Mouse (Mus musculus): Measurements from ENCODE around the gene Cmpk1.

Cmpk1 gene

DNA sequence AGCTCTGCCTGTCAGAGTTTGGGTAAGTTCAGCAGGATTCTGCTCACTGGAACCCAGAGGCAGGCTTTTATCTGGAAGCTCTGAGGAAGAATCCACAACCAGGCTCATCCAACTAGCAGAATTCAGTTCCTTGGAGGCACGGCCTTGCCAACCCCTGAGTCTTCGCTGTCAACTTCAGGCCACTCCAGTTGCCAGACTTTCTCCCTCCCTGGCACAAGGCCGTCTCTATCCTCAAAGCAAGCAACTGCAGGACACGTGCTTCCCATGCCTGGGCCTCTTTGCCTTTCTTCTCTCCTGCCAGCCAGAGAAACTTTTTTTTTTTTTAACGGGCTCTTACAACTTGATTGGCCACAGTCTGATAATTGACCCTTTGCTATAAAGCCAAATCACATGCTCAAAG, 42.0 kb downstream of the Cmpk1 start:
- no peak for DNase-seq (ENCODE audit: low read depth, low spot score)

DNA sequence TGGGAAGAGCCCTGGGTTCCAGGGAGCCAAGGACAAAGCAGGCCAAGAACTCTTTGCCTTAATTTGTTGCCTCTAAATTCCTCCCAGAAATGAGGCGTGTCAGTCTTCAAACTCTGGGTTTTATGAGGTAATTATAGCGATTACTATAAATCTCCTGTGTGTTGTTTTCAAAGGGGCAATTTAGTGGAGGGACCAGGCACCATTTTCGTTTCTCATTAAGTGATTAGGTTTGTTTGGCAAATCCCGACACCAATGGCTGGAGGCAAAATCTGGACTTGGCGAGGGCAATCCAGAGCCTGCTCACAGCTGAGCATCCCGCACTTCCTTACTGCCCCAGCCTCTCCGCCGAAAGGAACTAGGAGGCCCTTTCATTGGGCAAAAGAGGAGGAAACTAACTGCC, 44.5 kb downstream of the Cmpk1 start:
- no peak for DNase-seq (ENCODE audit: low read depth, low spot score)

DNA sequence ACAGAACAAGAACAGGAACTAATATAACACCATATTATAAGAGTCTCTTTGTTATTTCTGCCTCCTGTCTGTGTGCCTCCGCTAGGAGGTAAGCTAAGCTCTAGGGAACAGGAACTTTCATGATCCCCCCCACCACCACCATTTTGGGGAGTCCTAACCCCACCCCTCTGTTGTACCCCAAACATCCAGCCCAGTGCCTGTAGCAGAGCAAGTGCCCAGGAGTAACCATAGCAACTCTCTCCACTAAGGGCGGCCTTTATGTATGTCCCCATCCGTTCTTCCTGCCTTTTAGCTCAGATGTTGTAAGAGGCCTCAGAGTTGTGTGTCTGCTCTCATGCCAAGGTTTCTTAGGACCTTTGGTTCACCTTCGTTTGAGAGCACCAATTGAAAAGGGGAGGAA, 44.9 kb downstream of the Cmpk1 start:
- no peak for DNase-seq (ENCODE audit: low read depth, low spot score)

DNA sequence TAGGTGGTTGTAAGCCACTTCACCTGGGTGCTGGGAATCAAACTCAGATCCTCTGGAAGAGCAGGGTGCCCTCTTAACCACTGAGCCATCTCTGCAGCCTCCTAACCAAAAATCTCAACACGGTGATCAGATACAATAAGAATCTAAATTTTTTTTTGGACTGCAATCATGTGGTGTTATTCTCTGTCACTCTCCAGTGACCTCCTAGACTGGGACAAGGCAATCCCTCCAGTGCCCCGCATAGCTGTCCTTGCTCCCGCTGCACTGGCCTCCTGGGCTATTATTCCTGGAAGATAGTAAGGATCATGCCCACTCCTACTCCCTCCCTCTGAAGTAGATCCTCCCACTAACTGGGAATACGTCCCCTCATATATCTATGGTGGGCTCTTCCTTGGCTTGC, 45.7 kb downstream of the Cmpk1 start:
- no peak for DNase-seq (ENCODE audit: low read depth, low spot score)

DNA sequence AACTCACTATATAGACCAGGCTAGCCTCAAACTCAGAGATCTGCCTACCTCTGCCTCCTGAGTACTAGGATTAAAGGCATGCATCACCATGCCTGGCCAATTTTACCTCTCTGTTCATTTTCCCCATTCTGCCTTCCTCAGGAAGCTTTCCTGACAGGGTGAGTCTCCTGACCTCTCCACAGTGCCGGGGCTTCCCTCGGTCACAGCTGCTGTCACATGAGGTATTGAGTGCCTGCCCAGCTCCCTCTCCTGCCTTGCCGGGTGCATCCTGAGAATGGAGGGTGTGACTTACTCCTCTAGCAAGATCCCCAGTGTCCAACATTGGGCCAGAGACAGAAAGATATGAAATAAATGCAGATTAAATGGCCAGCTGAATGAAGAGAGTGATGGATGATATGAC, 48.8 kb downstream of the Cmpk1 start:
- no peak for DNase-seq (ENCODE audit: low read depth, low spot score)

DNA sequence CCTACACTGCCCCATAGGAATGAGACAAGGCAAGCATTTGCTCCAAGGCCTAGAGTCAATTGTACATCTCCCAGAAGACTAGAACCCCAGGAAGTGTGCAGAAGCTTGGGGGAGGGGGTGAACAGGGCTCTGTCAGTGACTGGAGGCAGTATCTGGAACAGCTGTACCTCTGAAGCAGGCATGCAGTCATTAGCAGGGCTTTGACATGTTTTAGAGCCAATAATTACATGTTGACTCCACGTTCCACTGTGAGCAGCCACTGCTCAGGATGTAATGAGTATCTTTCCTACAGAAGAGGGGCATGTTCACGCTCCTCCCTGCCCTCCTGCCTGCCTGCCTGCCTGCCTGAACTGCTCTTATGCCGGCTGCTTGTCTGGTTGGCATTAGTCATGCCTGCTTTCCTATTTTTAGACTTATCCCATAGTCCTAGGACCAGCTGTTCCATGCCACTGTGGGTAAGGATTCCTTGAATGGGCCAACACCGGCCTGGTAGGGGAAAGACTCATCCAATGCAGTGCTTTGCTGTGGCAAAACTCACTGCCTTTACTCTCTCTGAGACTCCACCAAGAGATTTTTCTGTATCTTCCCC, 49.5 kb downstream of the Cmpk1 start:
- DNase-seq (ENCODE audit: low read depth, low spot score), result no peak

DNA sequence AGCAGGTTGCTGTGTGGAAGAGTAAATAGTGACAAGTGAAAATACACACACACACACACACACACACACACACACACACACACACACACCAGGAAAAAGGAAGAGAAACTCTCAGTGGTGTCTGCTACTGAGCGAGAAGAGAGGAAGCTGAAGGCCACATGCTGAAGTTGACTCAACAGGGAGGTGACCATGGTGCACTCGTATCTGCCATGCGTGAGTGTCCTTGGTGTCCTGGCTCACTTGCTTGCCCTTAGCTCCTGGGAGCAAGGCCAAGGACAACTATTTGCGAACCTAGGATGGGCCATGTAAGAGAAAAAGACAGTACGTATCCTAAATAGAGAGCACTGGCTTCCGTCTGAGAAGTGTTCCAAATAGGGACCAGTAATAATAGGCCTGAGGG, 52.9 kb downstream of the Cmpk1 start:
- DNase-seq (ENCODE audit: low read depth, low spot score), result no peak

DNA sequence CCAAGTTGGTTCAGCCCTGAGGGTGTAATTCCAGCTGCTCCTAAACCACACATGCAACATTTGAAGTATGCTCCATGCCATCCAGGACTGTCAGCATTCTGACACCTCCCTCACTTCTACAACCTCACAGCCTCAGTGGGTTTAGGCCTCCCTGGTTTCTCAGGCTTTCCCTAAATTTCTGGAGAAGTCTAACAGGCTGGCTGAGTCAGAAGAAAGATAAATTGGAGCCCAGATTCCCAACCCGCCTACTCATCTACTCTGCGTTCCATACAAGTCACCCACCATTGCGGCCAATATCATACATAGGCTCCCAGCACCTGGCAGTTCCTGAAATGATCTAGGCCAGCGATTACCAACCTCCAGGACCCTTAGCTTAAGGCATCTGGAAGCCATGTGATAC, 54.3 kb downstream of the Cmpk1 start:
- no peak for DNase-seq (ENCODE audit: low read depth, low spot score)

DNA sequence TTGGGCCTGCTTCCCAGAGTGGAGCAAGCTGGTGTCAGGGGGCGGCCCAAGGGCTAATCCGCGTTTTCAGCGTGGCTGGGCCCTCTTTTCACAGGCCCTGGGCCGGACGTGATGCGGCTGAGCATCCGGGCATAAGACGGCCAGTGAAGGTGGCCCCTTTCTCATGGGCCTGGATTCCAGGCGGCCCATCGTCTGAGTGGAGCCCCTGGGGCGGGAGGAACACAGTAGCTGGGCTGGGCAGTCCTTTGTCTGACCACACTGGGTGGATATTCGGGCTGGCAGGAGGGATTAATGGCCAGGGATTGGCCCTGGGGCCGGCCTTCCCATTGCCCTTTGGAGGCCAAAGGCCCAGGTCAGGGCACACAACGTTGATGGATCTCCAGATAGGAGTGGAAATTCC, 57.9 kb downstream of the Cmpk1 start:
- DNase-seq (ENCODE audit: low read depth, low spot score), result no peak

DNA sequence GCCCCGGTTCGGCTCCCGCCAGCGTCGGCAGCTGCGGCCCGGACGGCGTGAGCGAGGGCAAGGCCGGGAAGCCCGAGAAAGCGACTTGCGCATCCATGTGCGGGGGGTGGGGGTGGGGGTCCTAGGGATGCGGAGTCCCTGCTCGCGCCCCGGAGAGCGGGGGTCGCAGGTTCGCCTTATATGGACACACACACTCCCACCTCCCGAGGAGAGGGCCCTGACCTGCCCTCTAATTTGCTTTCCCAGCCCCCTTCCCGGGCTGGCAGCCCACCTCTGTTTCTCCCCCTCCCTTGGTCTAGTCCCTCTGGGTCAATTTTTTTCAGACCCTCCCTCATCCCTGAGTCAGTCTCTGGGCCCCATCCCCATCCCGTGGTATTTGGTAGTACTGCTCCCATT, 61.1 kb downstream of the Cmpk1 start, which contains the start of gene Foxe3:
Gene Foxe3, minus strand, starts transcription at position 97 of the 396 bp plus-strand sequence.
- no peak for DNase-seq (ENCODE audit: low read depth, low spot score)

DNA sequence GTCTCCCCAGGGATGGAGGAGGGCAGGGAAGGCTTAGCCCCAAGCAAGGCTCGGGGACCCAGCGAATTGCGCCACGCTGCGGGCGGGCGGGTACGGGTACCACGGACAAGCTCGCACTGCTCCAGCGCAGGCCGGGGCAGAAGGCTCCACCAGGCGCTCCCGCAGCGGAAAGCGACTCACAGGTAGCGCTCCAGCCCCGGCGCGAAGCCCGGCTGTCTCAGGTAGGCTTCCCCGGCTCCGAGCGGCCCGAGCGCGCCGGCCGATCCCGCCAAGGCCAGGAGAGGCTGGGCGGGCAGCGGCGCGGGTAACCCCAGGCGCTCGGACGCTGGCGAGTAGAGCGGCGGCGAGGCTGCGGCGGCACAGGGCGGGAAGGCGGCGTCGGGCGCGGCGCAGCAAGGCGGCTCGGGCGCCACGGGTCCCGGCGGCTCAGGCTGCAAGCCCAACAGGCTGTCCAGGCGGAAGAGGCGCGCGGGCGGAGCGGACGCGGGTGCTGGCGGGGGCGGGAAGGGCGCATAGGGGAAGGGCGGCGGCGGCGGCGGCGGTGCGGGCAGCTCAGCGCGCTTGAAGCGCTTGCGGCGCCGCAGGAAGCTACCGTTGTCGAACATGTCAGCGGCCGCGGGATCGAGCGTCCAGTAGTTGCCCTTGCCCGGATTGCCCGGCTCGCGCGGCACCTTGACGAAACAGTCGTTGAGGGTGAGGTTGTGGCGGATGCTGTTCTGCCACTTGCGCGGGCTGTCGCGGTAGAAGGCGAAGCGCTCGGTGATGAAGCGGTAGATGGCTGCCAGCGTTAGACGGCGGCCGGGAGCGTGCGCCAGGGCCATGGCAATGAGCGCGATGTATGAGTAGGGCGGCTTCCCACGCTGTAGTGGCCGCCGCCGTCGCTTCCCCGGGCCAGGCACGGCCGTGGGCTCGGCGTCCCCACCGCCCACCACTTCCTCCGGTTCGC, 61.8 kb downstream of the Cmpk1 start:
- DNase-seq (ENCODE audit: low read depth, low spot score), result no peak

DNA sequence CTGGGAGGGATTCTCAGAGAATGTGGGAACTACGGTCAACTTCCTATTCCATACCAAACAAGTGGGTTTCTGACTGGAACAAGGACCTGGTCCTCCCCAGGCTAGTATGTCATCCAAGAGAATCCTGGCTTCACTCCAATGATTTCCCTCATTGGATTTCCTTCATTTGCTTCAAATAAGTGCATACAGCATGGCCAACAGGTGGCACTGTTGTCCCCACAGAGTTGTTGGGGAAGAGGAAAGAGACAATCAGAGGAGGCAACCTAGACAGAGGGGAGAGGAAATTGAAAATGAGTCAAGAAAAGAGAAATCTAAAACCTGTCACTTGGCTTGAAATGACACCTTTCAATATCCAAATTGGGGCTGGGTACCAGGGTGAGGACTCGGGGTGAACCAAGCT, 70.0 kb downstream of the Cmpk1 start:
- no peak for DNase-seq (ENCODE audit: low read depth, low spot score)

DNA sequence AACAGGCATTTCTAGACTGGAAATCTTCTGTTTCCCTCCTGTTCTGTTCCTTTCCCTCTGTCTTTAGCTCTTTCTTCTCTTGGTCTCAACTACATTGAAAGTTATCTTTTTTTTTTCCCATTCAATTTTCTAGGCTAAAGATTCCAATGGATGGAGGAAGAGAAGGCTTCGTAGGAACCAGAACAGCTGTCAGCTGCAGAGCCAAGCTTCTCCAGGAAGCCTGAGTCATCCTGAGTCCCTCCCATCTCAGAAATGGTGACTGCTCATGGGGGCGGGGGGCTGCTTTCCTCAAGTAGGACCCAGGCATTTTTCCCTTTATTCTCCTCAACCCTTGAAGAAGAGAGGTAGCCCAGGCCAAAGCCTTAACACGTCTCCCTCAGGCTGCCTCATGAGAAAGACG, 71.0 kb downstream of the Cmpk1 start:
- no peak for DNase-seq (ENCODE audit: low read depth, low spot score)

DNA sequence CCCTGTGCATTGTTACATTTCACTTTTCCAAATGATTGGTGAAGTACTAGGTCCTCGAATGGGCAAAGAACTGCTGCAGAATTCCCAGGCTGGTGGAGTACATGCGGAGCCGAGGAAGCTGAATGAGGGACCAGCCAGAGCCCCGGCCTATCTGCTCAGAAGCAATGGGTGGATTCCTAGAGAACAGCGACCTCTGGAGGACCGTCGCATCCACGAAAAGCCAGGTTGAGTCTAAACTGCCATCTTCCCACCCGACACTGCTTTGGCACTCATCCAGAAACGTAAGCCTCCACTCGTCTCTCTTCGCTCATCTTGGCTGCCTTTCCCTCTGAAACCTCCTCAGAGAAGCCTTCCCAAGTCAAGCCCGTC, 73.5 kb downstream of the Cmpk1 start:
- no peak for DNase-seq (ENCODE audit: low read depth, low spot score)

DNA sequence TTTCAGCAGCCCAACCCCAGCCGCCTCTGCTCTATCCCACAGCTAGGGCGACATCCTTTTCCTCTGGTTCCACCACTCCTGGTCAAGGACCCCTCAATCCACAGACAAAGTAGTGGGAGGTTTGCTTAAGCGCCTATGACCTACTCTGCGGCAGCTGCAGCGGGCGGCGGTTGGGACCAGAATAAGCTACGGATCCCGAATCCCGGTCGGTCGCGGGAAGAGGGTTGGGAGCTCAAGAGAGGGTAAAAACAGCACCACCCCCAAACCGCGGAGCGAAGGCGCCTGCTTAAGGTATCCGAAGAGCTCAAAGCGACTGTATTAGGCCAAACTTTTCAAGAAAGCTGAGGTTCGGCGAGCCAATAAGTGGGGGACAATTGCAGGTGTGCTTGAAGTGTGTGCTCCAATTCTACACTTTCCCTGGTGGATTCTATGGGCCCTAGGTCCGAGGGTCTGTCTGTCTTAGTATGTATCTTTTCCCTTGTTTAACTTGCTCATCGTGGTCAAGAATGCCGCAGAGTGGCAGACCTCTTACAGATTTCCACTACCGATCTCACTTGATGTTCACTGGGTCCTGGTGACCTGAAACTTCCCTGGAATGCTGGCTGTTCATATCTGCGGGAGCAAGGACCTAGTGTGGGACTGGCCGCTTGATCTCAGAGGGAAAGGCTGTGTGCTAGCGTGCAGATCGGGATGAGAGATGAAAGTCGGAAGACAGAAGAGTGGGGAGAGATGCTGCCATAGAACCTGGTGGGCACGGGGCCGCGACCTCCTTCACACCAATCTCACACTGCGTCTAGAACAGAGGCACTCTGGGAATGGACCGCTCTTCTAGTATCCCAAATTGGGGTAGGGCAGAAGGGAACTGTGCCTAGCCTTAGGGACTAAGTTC, 74.1 kb downstream of the Cmpk1 start:
- DNase-seq (ENCODE audit: low read depth, low spot score), result no peak

DNA sequence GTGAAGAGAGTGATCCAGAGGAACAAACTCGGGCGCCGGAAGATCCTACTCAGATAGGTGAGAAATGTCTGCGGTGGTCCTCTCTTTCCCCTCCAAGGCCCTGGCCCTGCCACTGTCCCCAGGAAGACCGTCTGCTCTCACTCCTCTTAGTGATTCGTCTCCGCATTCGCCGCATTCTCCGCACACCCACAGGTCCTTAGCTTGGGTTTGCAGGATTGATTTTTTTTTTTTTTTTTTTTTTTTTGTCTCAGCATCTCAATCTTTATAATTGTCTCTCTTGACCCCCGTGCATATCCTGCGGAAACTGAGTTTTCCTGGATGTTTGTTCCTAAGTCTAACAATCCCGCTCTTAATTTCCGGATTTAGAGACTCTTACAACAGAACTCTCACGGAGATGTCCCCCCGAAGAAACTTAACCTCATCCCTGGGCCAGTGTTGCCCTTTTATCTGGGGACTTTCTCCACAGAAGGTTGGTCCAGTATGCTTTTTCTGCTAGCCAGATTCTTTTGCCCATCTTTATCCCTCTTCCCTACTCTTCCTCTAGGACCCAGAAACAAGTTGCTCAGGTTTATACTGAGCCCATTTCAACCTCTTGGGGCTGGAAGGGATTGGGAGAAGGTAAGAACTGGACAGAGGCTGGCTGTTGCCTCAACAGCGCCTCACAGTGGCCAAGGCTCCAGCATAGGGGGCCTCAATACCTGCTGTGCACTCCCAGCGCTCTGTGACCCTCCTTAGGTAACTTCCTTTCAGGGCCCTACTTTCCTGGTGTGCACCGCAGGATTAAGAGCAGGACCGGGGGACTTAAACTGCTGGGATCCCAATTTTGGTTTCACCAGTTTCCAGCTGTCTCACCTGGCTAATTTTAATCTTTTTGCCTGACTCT, 77.2 kb downstream of the Cmpk1 start:
- DNase-seq (ENCODE audit: low read depth, low spot score), result no peak

Measured in brain, embryonic 18.5 days (tissue).